Mouse (Mus musculus): ENCODE measurements around the gene Rtel1.
A peak's percentile ranks its signal among the peaks of the same experiment; 100 is the strongest.

Gene Rtel1

GRCm38 (mm10) chr2:181386663-181387210, 67.2 kb downstream of the Rtel1 start:
- DNase-seq (ENCODE audit: extremely low spot score, low spot score) = no peak

GRCm38 (mm10) chr2:181390136-181390870, 70.8 kb downstream of the Rtel1 start:
- no peak for DNase-seq (ENCODE audit: extremely low spot score, low spot score)

GRCm38 (mm10) chr2:181391022-181391421, 71.5 kb downstream of the Rtel1 start:
- no peak for DNase-seq (ENCODE audit: extremely low spot score, low spot score)

- no peak for DNase-seq (ENCODE audit: extremely low spot score, low spot score)
Observed at GRCm38 (mm10) chr2:181391541-181391940, 72.0 kb downstream of the Rtel1 start.

DNA sequence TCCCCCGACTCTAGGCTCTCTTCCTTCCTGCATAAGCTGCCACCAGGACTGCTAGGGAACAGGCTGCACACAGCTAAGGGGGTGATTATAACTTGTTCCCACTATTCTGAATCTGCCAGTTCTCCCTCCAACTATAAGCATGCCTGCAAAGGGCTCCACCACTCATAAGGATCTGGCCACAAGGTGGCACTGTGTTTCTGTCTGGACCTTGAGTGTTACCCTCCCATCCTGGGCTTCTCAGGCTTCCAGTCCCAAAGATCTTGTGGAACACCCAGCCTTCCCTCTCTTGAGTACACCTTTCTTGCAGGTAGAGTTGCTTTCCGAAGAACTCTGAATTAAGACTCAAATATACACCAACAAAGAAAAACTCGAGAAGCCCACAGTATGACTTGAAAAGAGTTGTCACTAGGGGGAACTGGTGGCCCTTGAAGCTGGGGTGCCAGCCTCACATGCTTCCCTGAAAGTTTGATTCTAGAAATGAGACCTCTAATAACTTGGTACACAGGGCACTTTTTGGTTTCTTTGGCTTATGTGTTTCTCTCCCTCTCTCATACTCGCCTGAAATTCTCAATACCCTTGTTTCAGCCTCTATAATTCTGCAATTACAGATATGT, 73.2 kb downstream of the Rtel1 start:
- peak; percentile 81 for DNase-seq (ENCODE audit: extremely low spot score, low spot score)

- no peak for DNase-seq (ENCODE audit: extremely low spot score, low spot score)
Observed at GRCm38 (mm10) chr2:181394086-181394485, 74.5 kb downstream of the Rtel1 start.

- no peak for DNase-seq (ENCODE audit: extremely low spot score, low spot score)
Observed at GRCm38 (mm10) chr2:181397207-181397761, 77.7 kb downstream of the Rtel1 start.

DNA sequence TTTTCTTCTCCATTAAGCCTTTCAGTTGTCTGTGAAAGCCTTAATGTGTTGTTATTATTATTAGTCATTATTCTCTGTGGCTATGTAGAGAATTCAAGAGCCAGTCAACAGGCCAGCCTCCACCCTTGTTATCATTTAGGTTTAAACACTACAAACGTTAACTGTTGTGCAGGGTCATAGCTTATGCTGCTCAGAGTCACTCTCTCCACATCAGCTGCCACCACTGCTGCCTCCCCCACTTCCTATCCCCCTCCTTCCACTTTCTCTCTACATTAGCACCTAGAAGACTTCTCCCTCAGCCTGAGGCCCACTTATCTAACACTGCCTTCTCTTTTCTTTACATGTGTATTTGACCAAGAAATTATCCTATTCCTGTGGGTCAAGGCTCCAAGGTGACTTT, 82.0 kb downstream of the Rtel1 start:
- DNase-seq (ENCODE audit: extremely low spot score, low spot score) = no peak

GRCm38 (mm10) chr2:181403722-181404121, 84.2 kb downstream of the Rtel1 start:
- DNase-seq (ENCODE audit: extremely low spot score, low spot score) = no peak

Data from neural tube, embryonic 10.5 days (tissue).